Mouse (Mus musculus) bone marrow, adult 2 months (tissue): ENCODE measurements around the gene Tbce. TPM values are rescaled to one million over a fixed set of nuclear protein-coding genes. Genes with fewer than 3 reads are reported as not detected.

Experiments
- H3K27ac ChIP-seq: fragments of 200-500 bp; 2 replicates; pipeline ENCODE4 v1.5.1; 2012; ENCODE audit warnings: low read depth, mild to moderate bottlenecking, control low read depth, inconsistent platforms, low read length; ENCODE audit not compliant: control insufficient read depth, poor library complexity, insufficient read depth
- H3K4me1 ChIP-seq: fragments of 200-500 bp; 2 replicates; pipeline ENCODE4 v1.6.1; 2011; ENCODE audit warnings: low read length; ENCODE audit not compliant: control insufficient read depth, insufficient read depth
- H3K4me3 ChIP-seq: fragments of 200-500 bp; replicated peaks from 2 replicates; pipeline ENCODE3; 2011; ENCODE audit warnings: mild to moderate bottlenecking, low read depth, low read length, control low read depth; ENCODE audit not compliant: control insufficient read depth
- CTCF ChIP-seq: fragments of 200-500 bp; IDR thresholded peaks from 2 replicates; pipeline ENCODE4 v1.5.1; 2011; ENCODE audit warnings: low read length, control low read depth; ENCODE audit not compliant: control insufficient read depth, insufficient read depth
- POLR2A ChIP-seq: fragments of 200-500 bp; IDR thresholded peaks from 2 replicates; pipeline ENCODE4 v1.6.1; 2011; ENCODE audit warnings: low read depth, mild to moderate bottlenecking, control low read depth, low read length, borderline replicate concordance; ENCODE audit not compliant: control insufficient read depth
- WGBS: fragments of 180-500 bp; shearing (Covaris S2); methylation state at CpG from one replicate; pipeline ENCODE4 v1.1.7; 2018; 5-methylcytosine and 5-hydroxymethylcytosine counted together
- polyA plus RNA-seq: library from polyadenylated mRNA; stranded (reverse); fragments of >200 nt; gene quantifications from 2 replicates; pipeline ENCODE4 v1.2.4, GENCODE M21; 2011; ENCODE audit warnings: low replicate concordance; ENCODE audit not compliant: missing spikeins, insufficient read depth, insufficient read length

Tbce gene
- polyA plus RNA-seq, 1 experiment, result 159 TPM

GRCm38 (mm10) chr13:13969796-13970195 is 69.6 kb downstream of the Tbce start:
- Histone ChIP-seq H3K27ac (no peak overlapping the region), H3K4me1 (peaks cover 2% of the 10 kb centered on the region; the same call in 1 of the 2 replicates), H3K4me3 (no peak overlapping the region)
- WGBS, result 46% methylated on average over 1 of the region's 1 CpGs
- TF ChIP-seq POLR2A, result no peak
- TF ChIP-seq CTCF, result no peak

DNA sequence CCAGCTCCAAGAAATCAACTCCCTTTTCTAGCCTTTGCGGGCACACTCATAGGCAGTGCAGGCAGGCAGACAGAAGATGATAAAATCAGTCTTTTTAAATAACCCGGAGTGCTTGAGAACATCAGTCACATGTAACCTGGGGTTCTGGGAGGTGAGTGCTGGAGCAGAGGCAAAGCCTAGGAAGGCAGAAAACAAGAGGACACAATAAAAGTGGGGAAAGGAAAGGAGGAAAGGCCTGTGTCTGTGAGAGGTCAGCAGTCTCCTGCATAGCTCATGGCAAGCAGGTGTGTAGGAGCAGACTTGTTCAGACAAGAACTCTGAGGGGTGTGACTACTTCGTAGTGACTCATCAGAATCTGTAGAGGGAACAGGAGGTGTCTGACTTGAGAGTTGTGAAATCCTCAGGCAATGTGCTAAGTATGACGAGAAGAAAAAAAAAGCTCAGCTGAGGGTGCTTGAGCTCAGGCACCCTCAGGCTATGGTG is 70.8 kb downstream of the Tbce start:
- peak overlapping the region; percentile 9; the same call in 1 of the 2 replicates for H3K27ac ChIP-seq

DNA sequence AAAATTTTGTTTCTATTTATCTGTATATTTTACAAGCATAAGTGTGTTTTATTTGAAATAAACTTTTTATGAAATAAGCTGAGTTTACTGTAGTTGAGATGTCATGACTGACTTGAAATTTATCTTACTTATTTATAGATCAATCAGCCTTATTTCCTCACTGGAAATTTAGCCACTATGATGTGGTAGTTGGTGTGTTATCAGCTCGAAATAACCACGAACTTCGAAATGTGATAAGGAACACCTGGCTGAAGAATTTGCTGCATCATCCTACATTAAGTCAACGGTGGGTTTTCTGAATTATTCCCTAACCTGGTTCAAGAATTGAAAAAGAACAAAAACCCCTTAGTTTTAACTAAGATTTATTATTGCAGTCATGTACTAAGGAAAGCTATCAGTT is 73.3 kb downstream of the Tbce start:
- Histone ChIP-seq H3K4me1 (peaks cover 2% of the 10 kb centered on the region; the same call in 1 of the 2 replicates), H3K27ac (no peak overlapping the region), H3K4me3 (no peak overlapping the region)
- no peak for TF ChIP-seq CTCF
- 20% methylated on average over 4 of the region's 4 CpGs for WGBS

More for the DNA sequence above, 70.8 kb downstream of the Tbce start:
- WGBS, result 42% methylated on average over 4 of the region's 4 CpGs
- H3K4me1 ChIP-seq, result peaks cover 2% of the 10 kb centered on the region; the same call in 1 of the 2 replicates
- TF ChIP-seq POLR2A, result no peak
- TF ChIP-seq CTCF, result no peak
- no peak overlapping the region for H3K4me3 ChIP-seq

DNA sequence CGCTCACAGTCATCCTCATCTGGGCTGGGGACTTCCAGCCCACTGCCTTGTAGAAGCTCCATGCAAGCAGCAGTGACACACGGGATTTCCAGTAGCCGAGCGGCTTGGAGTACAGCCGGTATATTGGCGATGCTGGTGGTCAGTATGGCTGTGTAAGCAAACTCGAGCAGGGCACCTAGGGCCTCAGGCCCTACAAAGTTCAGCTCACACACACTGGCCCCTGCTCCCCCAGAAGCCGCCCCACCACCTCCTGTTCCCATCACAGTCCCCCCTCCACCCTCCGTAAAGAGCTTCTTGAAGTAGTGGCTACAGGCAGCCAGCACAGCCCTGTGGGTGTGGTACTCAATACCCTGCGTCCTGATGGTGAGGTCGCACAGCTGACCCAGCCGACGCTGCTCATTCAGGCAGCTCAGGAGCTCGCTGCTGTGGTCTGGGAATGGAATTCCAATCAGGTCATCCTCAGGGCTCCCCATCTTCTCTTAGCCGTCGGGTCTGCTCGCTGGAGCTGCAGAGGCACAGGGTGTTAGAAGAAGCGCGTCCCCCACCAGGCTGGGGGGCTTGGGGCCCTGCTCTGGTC is 74.0 kb downstream of the Tbce start:
- H3K4me1 ChIP-seq, result peaks cover 2% of the 10 kb centered on the region; the same call in 1 of the 2 replicates
- H3K4me3 ChIP-seq, result no peak overlapping the region
- no peak for TF ChIP-seq POLR2A
- TF ChIP-seq CTCF, result no peak
- WGBS, result 86% methylated on average over 19 of the region's 19 CpGs
- H3K27ac ChIP-seq, result no peak overlapping the region

DNA sequence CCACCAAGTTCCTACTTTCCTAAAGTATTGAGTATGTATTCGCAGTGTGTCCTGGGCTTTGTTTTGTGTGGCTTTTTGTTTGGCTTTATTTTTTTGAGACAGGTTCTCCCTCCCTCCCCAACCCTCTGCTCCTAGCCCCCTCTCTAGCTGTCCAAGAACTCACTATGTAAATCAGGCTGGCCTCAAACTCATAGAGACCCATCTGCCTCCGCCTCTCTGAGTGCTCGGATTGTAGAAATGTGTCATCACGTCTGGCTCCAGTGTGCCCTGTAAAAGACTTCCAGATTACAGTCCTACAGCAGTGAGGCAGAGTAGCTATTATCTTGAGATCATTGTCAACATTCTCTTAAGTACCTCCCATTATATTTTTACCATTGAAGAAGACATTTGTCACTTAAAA is 78.4 kb downstream of the Tbce start:
- no peak for TF ChIP-seq CTCF
- TF ChIP-seq POLR2A, result no peak
- peaks cover 1% of the 10 kb centered on the region; the same call in 1 of the 2 replicates for H3K4me1 ChIP-seq
- no peak overlapping the region for H3K27ac ChIP-seq
- H3K4me3 ChIP-seq, result no peak overlapping the region
- 82% methylated on average over 4 of the region's 4 CpGs for WGBS

DNA sequence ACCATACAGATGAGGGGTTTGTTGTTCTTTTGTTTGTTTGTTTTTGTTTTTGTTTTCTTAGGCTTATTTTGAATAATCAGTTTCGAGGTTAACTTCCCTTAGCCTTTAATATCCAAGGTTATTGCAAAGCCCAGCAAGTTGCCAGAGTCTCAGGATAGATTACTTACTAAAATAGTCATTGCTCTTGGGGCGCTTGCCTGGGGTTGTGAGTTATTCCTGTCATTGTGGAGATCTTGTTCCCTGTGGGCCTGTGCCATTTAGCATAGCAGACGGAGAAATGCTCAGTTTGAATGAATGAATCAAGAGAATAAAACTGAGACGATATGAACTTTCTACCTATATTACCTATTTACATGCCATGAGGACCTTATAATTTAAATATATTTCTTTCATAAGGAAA is 79.2 kb downstream of the Tbce start:
- 86% methylated on average over 4 of the region's 4 CpGs for WGBS
- H3K4me1 ChIP-seq, result peaks cover 2% of the 10 kb centered on the region; the same call in 1 of the 2 replicates

GRCm38 (mm10) chr13:13956686-13957085 is 82.8 kb downstream of the Tbce start:
- Histone ChIP-seq H3K4me3 (no peak overlapping the region), H3K4me1 (peaks cover 2% of the 10 kb centered on the region; the same call in 1 of the 2 replicates), H3K27ac (no peak overlapping the region)
- TF ChIP-seq CTCF (no peak), POLR2A (no peak)
- WGBS, result 82% methylated on average over 4 of the region's 4 CpGs

More for the DNA sequence above, 79.2 kb downstream of the Tbce start:
- no peak for TF ChIP-seq POLR2A
- no peak for TF ChIP-seq CTCF
- no peak overlapping the region for H3K27ac ChIP-seq
- no peak overlapping the region for H3K4me3 ChIP-seq

- H3K4me3 ChIP-seq, result peak overlapping the region; percentile 84
- TF ChIP-seq CTCF, result no peak
- TF ChIP-seq POLR2A, result no peak
- peaks cover 2% of the 10 kb centered on the region; the same call in 1 of the 2 replicates for H3K4me1 ChIP-seq
- H3K27ac ChIP-seq, result peak overlapping the region; percentile 73
- under 1% methylated on average over 29 of the region's 29 CpGs for WGBS
These were observed 84.5 kb downstream of the Tbce start for GRCm38 (mm10) chr13:13954931-13955330.
